Mouse (Mus musculus): ENCODE measurements around the gene Ehd3. TPM values are rescaled to one million over a fixed set of nuclear protein-coding genes. Genes with fewer than 3 reads are reported as not detected.

Gene Ehd3
- total RNA-seq, 2 experiments from 2014 or later, result 87.3 to 96.3 TPM

DNA sequence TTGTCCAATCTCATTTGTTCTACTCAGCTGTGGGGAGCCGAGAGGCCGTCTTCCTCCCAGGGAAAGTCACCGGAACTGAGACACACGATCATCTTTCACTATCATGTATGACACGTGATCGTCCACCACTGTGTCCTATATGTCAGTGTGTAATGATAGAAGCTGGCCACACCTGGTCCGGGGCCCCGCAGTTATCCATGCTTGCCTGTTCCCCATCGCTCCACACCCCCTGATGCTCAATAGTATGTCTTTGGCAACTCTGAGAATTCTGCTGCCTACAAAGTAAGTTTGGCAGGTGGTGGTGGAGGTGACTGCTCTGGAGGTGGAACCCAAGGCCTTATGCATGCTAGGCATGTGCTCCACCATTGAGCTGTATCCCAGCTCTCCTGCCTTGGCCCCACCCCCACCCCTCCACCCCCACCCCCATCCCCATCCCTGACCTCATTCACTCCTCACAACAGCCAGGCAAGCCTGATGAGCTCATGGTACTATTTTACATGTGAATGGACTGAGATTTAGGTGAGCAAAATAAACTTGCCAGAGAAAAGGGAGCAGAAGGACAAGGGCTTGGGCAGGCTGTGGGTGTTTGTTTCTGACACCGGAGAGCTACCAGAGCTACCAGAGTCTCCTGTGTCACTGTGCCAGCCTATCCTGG, 75.5 kb downstream of the Ehd3 start:
- no peak for DNase-seq (ENCODE audit: low spot score in 2 of 2)

DNA sequence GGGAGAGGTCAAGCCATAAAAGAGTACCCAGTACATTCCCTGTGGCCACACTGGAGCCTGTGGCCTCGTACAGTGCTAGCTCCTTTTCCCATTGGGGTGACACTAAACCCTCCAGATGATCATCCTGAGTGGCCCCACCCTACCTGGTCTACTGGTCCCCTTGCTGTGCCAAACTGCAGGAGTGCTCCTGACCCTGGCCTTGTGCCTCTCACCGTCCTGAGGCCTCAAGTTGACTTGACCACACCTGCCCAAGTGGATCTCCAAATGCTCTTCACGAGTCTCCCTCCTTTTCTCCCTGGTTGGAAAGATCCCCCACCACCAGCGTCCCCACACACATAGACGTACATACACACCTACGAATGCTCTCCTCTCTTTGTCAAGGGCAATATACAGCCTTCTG, 76.4 kb downstream of the Ehd3 start:
- DNase-seq (ENCODE audit: low spot score in 2 of 2), result no peak

DNA sequence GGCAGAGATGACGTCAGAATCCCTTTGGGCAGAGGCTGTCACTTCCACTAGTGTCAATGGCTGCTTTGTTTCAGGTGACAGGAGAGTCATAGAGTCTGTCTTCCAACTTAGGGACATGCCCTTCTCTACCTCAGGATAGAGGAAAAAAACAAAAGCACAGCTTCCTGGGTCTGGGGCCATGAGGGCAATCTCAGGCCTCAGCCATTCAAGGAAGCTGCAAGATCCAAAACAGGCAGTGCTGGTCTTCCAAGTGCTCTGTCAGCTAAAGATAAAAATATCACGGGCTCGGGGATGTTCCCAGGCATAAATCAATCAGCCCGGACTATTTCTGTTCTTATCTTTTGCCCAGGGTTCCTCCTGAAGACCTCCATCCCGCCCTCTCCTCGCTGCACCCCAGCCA, 77.4 kb downstream of the Ehd3 start:
- DNase-seq (ENCODE audit: low spot score in 2 of 2), result no peak

Other genes with a start within 250 kb of the Ehd3 start
- gene Galnt14, start 93.7 kb upstream of the Ehd3 start, total RNA-seq (2021), result 10 to 100 TPM; 26.3 to 26.9 TPM
- gene Xdh, start 146.1 kb downstream of the Ehd3 start, total RNA-seq (2021), result under 1 TPM; 0.49 to 0.82 TPM
- gene Srd5a2, start 243.8 kb downstream of the Ehd3 start, total RNA-seq (2021), result under 1 TPM in 1 of 2 experiments, not detected in 1; 0.30 TPM

Measured in layer of hippocampus, postnatal 10 days (tissue).